Mouse (Mus musculus) left cerebral cortex, postnatal 14 days (tissue): ENCODE data around the gene Srebf2. TPM values are rescaled to one million over a fixed set of nuclear protein-coding genes. Genes with fewer than 3 reads are reported as not detected.
"Not testable (repeated sequence)": the region's sequence is repeated elsewhere in the genome, so short reads cannot be mapped to it uniquely, and the experiment has no call there.

Experiments used
- DNase-seq, 2 experiments: peaks; one replicate each; pipeline ENCODE4 v3.0.0; 2021 to 2022; ENCODE audit warnings: low spot score in 2 of 2, mixed read lengths in 1 of 2
- intact Hi-C: fragments of 180-260 bp; cut with DNase I; formaldehyde crosslinking; loops from one replicate; pipeline ENCODE4 v1.15.1; 2025
- microRNA-seq, 2 experiments: library from miRNA; unstranded; fragments of <30 nt; microRNA quantifications; one replicate each; pipeline ENCODE4 v1.2.0; 2022
- total RNA-seq, 2 experiments: library from RNA; stranded (reverse); gene quantifications; 2 replicates each; pipeline ENCODE4 v1.2.3; 2021

Srebf2 gene
- total RNA-seq, 2 experiments from 2014 or later: 173 to 195 TPM

GRCm38 (mm10) chr15:82244805-82245161, 97.8 kb downstream of the Srebf2 start:
- DNase-seq, intact Hi-C loops: not testable (repeated sequence)

GRCm38 (mm10) chr15:82247131-82247776, 100.3 kb downstream of the Srebf2 start:
- DNase-seq: no peak
- intact Hi-C loops: no loop called here

GRCm38 (mm10) chr15:82251579-82251978, 104.6 kb downstream of the Srebf2 start:
- DNase-seq: no peak
- intact Hi-C loops: no loop called here

GRCm38 (mm10) chr15:82252097-82252496, 105.1 kb downstream of the Srebf2 start, which contains the start of gene 1500009C09Rik:
TSS of gene 1500009C09Rik (plus strand) at chr15:82252397.
- intact Hi-C loops: no loop called here
- no peak for DNase-seq

Small RNA genes within 50 kb of the gene (microRNA-seq; reads per million reads assigned to microRNA genes)
- gene Mir33: 41.4 to 41.7 reads per million in 2 experiments

Other genes starting within 250 kb of the Srebf2 start
- gene Polr3h, start 220.9 kb upstream of the Srebf2 start, total RNA-seq: 10 to 100 TPM; 52.8 to 53.9 TPM
- gene Csdc2, start 210.4 kb upstream of the Srebf2 start, total RNA-seq: 100 to 1,000 TPM; 109 to 112 TPM
- gene Pmm1, start 186.3 kb upstream of the Srebf2 start, total RNA-seq: 100 to 1,000 TPM; 190 to 201 TPM
- not detected for gene 1700029P11Rik, start 166.6 kb upstream of the Srebf2 start, total RNA-seq
- 10 to 100 TPM; 18.7 to 23.9 TPM for gene Xrcc6, start 159.3 kb upstream of the Srebf2 start, total RNA-seq
- gene Desi1, start 113.3 kb upstream of the Srebf2 start, total RNA-seq: 100 to 1,000 TPM; 103 to 117 TPM
- 100 to 1,000 TPM in 1 of 2 experiments, 10 to 100 TPM in 1; 91.1 to 102 TPM for gene Snu13, start 99.6 kb upstream of the Srebf2 start, total RNA-seq
- gene 4930407I10Rik, start 88.0 kb upstream of the Srebf2 start, total RNA-seq: not detected
- gene Mei1, start 77.2 kb upstream of the Srebf2 start, total RNA-seq: under 1 TPM; 0.72 to 0.79 TPM
- 10 to 100 TPM; 10.1 to 12.9 TPM for gene Ccdc134, start 19.3 kb upstream of the Srebf2 start, total RNA-seq
- gene Shisa8, start 65.6 kb downstream of the Srebf2 start, total RNA-seq: 1 to 10 TPM; 4.1 to 4.7 TPM
- under 1 TPM; 0.27 to 0.35 TPM for gene Tnfrsf13c, start 77.2 kb downstream of the Srebf2 start, total RNA-seq
- gene Cenpm, start 97.6 kb downstream of the Srebf2 start, total RNA-seq: 1 to 10 TPM; 3.3 to 5.0 TPM
- gene 1500009C09Rik, start 105.2 kb downstream of the Srebf2 start, total RNA-seq: 100 to 1,000 TPM; 104 TPM
- 100 to 1,000 TPM; 428 to 442 TPM for gene Sept3, start 127.7 kb downstream of the Srebf2 start, total RNA-seq
- not detected for gene Wbp2nl, start 151.8 kb downstream of the Srebf2 start, total RNA-seq
- gene Naga, start 191.7 kb downstream of the Srebf2 start, total RNA-seq: 10 to 100 TPM; 35.7 to 37.8 TPM
- gene Pheta2, start 191.8 kb downstream of the Srebf2 start, total RNA-seq: 1 to 10 TPM; 1.2 to 1.3 TPM
- gene Smdt1, start 191.8 kb downstream of the Srebf2 start, total RNA-seq: 100 to 1,000 TPM; 130 to 131 TPM
- 100 to 1,000 TPM; 174 to 193 TPM for gene Ndufa6, start 207.1 kb downstream of the Srebf2 start, total RNA-seq
- gene Cyp2d22, start 233.1 kb downstream of the Srebf2 start, total RNA-seq: 10 to 100 TPM; 20.9 to 21.9 TPM
- gene Cyp2d11, start 246.8 kb downstream of the Srebf2 start, total RNA-seq: not detected